Mouse (Mus musculus): ENCODE measurements at regions not wholly inside any gene's neighbourhood (a gene's known extent, or its start where the extent isn't known, plus 50 kb on each side); places are given as distances from the start of the nearest gene placed in this dataset.

GRCm38 (mm10) chr7:82943797-82944196 is 76.7 kb downstream of the Mex3b start:
- Histone ChIP-seq H3K36me3 (ENCODE audit: control insufficient read depth, insufficient read depth) (no peaks in the 10 kb centered on the region), H3K4me3 (ENCODE audit: insufficient read depth, poor library complexity, severe bottlenecking) (no peak overlapping the region), H3K79me2 (ENCODE audit: control insufficient read depth, insufficient read depth) (no peaks in the 10 kb centered on the region), H3K27me3 (ENCODE audit: control insufficient read depth, insufficient read depth, insufficient read length) (no peaks in the 10 kb centered on the region), H3ac (ENCODE audit: control insufficient read depth, insufficient read length, low read depth) (no peak overlapping the region), H3K79me3 (ENCODE audit: low read depth) (no peaks in the 10 kb centered on the region)
- TF ChIP-seq MYOD1 (IDR thresholded peaks at IDR 0.05; ENCODE audit: control insufficient read depth, insufficient read length, low read depth) = no peak
- no peak for TF ChIP-seq USF1 (IDR thresholded peaks at IDR 0.05; ENCODE audit: low read depth)
- TF ChIP-seq MAX (IDR thresholded peaks at IDR 0.05) = no peak
- no peak for TF ChIP-seq MYOG (IDR thresholded peaks at IDR 0.05; ENCODE audit: control insufficient read depth, extremely low read depth, insufficient read length)
- no peak for TF ChIP-seq FOSL1 (IDR thresholded peaks at IDR 0.05; ENCODE audit: insufficient read depth, low read length, poor library complexity, severe bottlenecking)
- TF ChIP-seq CEBPB (IDR thresholded peaks at IDR 0.05; ENCODE audit: low read depth) = no peak

- no peak overlapping the region for H3K4me3 ChIP-seq (ENCODE audit: insufficient read depth, poor library complexity, severe bottlenecking)
- no peaks in the 10 kb centered on the region for H3K27me3 ChIP-seq (ENCODE audit: control insufficient read depth, insufficient read depth, insufficient read length)
- TF ChIP-seq MYOG (IDR thresholded peaks at IDR 0.05; ENCODE audit: control insufficient read depth, extremely low read depth, insufficient read length) = no peak
- no peak for TF ChIP-seq CEBPB (IDR thresholded peaks at IDR 0.05; ENCODE audit: low read depth)
- no peak for TF ChIP-seq CTCF (IDR thresholded peaks at IDR 0.05; ENCODE audit: control insufficient read depth, insufficient read depth, insufficient read length)
- no peak for TF ChIP-seq USF1 (IDR thresholded peaks at IDR 0.05; ENCODE audit: low read depth)
- no peak for TF ChIP-seq MYOD1 (IDR thresholded peaks at IDR 0.05; ENCODE audit: control insufficient read depth, insufficient read length, low read depth)
- no peak for TF ChIP-seq MAX (IDR thresholded peaks at IDR 0.05)
- TF ChIP-seq FOSL1 (IDR thresholded peaks at IDR 0.05; ENCODE audit: insufficient read depth, low read length, poor library complexity, severe bottlenecking) = no peak
- no peaks in the 10 kb centered on the region for H3K79me3 ChIP-seq (ENCODE audit: low read depth)
- no peaks in the 10 kb centered on the region for H3K36me3 ChIP-seq (ENCODE audit: control insufficient read depth, insufficient read depth)
- no peaks in the 10 kb centered on the region for H3K79me2 ChIP-seq (ENCODE audit: control insufficient read depth, insufficient read depth)
- no peak overlapping the region for H3ac ChIP-seq (ENCODE audit: control insufficient read depth, insufficient read length, low read depth)
These were observed 82.2 kb downstream of the Mex3b start for GRCm38 (mm10) chr7:82949372-82949771.

GRCm38 (mm10) chr7:82957208-82957977 is 90.3 kb downstream of the Mex3b start:
- TF ChIP-seq MYOG (IDR thresholded peaks at IDR 0.05; ENCODE audit: control insufficient read depth, extremely low read depth, insufficient read length) (no peak), CTCF (IDR thresholded peaks at IDR 0.05; ENCODE audit: control insufficient read depth, insufficient read depth, insufficient read length) (no peak), MYOD1 (IDR thresholded peaks at IDR 0.05; ENCODE audit: control insufficient read depth, insufficient read length, low read depth) (no peak), MAX (IDR thresholded peaks at IDR 0.05) (no peak), USF1 (IDR thresholded peaks at IDR 0.05; ENCODE audit: low read depth) (no peak), CEBPB (IDR thresholded peaks at IDR 0.05; ENCODE audit: low read depth) (no peak), FOSL1 (IDR thresholded peaks at IDR 0.05; ENCODE audit: insufficient read depth, low read length, poor library complexity, severe bottlenecking) (no peak)
- Histone ChIP-seq H3ac (ENCODE audit: control insufficient read depth, insufficient read length, low read depth) (no peak overlapping the region), H3K36me3 (ENCODE audit: control insufficient read depth, insufficient read depth) (no peaks in the 10 kb centered on the region), H3K4me3 (ENCODE audit: insufficient read depth, poor library complexity, severe bottlenecking) (no peak overlapping the region), H3K27me3 (ENCODE audit: control insufficient read depth, insufficient read depth, insufficient read length) (no peaks in the 10 kb centered on the region), H3K79me2 (ENCODE audit: control insufficient read depth, insufficient read depth) (no peaks in the 10 kb centered on the region), H3K79me3 (ENCODE audit: low read depth) (no peaks in the 10 kb centered on the region)

- H3ac ChIP-seq (ENCODE audit: control insufficient read depth, insufficient read length, low read depth) = no peak overlapping the region
- no peak overlapping the region for H3K4me3 ChIP-seq (ENCODE audit: insufficient read depth, poor library complexity, severe bottlenecking)
- no peaks in the 10 kb centered on the region for H3K79me2 ChIP-seq (ENCODE audit: control insufficient read depth, insufficient read depth)
- H3K36me3 ChIP-seq (ENCODE audit: control insufficient read depth, insufficient read depth) = no peaks in the 10 kb centered on the region
- TF ChIP-seq MAX (IDR thresholded peaks at IDR 0.05) = no peak
- TF ChIP-seq FOSL1 (IDR thresholded peaks at IDR 0.05; ENCODE audit: insufficient read depth, low read length, poor library complexity, severe bottlenecking) = no peak
- no peak for TF ChIP-seq CEBPB (IDR thresholded peaks at IDR 0.05; ENCODE audit: low read depth)
- peak; percentile 90 for TF ChIP-seq MYOD1 (IDR thresholded peaks at IDR 0.05; ENCODE audit: control insufficient read depth, insufficient read length, low read depth)
- no peak for TF ChIP-seq MYOG (IDR thresholded peaks at IDR 0.05; ENCODE audit: control insufficient read depth, extremely low read depth, insufficient read length)
- no peak for TF ChIP-seq CTCF (IDR thresholded peaks at IDR 0.05; ENCODE audit: control insufficient read depth, insufficient read depth, insufficient read length)
- no peaks in the 10 kb centered on the region for H3K27me3 ChIP-seq (ENCODE audit: control insufficient read depth, insufficient read depth, insufficient read length)
- H3K79me3 ChIP-seq (ENCODE audit: low read depth) = no peaks in the 10 kb centered on the region
These were observed 103.5 kb downstream of the Mex3b start for GRCm38 (mm10) chr7:82970599-82970998.

GRCm38 (mm10) chr7:82971244-82971643 is 104.1 kb downstream of the Mex3b start:
- H3K79me2 ChIP-seq (ENCODE audit: control insufficient read depth, insufficient read depth) = no peaks in the 10 kb centered on the region
- H3K79me3 ChIP-seq (ENCODE audit: low read depth) = no peaks in the 10 kb centered on the region
- H3ac ChIP-seq (ENCODE audit: control insufficient read depth, insufficient read length, low read depth) = no peak overlapping the region
- H3K36me3 ChIP-seq (ENCODE audit: control insufficient read depth, insufficient read depth) = no peaks in the 10 kb centered on the region
- no peak for TF ChIP-seq FOSL1 (IDR thresholded peaks at IDR 0.05; ENCODE audit: insufficient read depth, low read length, poor library complexity, severe bottlenecking)
- TF ChIP-seq CEBPB (IDR thresholded peaks at IDR 0.05; ENCODE audit: low read depth) = no peak
- TF ChIP-seq MYOD1 (IDR thresholded peaks at IDR 0.05; ENCODE audit: control insufficient read depth, insufficient read length, low read depth) = no peak
- no peaks in the 10 kb centered on the region for H3K27me3 ChIP-seq (ENCODE audit: control insufficient read depth, insufficient read depth, insufficient read length)
- no peak overlapping the region for H3K4me3 ChIP-seq (ENCODE audit: insufficient read depth, poor library complexity, severe bottlenecking)

Data from C2C12 (cell line).